Mouse (Mus musculus): ENCODE measurements around the gene Ldha. TPM values are rescaled to one million over a fixed set of nuclear protein-coding genes. Genes with fewer than 3 reads are reported as not detected.
A peak's percentile ranks its signal among the peaks of the same experiment; 100 is the strongest.

The Ldha gene
- polyA plus RNA-seq, 1 experiment from 2014 or later = 4,161 TPM

DNA sequence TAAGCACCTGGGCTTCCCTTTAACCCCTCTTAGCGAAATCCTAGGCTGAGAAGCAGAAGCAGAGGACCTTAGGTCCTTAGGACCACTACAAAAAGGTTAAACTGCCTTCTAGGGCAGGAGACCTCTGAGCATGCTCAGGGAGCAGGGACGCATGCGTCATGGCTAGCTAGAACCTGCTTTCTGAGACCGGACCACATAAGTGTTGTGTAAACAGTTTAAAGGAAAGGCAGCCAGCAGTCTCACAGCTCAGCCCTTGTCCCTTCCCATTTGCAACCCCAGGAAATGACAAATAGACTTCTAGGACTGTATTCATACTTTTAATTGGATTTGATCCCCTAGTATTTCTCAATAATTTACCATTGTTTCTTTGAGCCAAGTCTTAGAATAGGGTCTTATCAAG, 949 bp upstream of the Ldha start:
- Histone ChIP-seq H3K4me3 (no peak overlapping the region), H3K27me3 (ENCODE audit: insufficient read depth, poor library complexity, severe bottlenecking) (peaks cover 13% of the 10 kb centered on the region; the same call in 1 of the 2 replicates), H3K9me3 (no peaks in the 10 kb centered on the region), H3K36me3 (no peaks in the 10 kb centered on the region), H3K27ac (peak overlapping the region; percentile 85; the same call in 1 of the 2 replicates), H3K4me1 (peaks cover 61% of the 10 kb centered on the region)
- 46% methylated on average over 4 of the region's 4 CpGs for WGBS
- no peak for DNase-seq (ENCODE audit: low spot score)

- whole genome bisulfite sequencing = 34% methylated on average over 5 of the region's 5 CpGs
- DNase-seq (ENCODE audit: low spot score) = no peak
- peaks cover 54% of the 10 kb centered on the region for H3K4me1 ChIP-seq
- H3K27ac ChIP-seq = no peak overlapping the region
- no peak overlapping the region for H3K4me3 ChIP-seq
- peaks cover 13% of the 10 kb centered on the region; the same call in 1 of the 2 replicates for H3K27me3 ChIP-seq (ENCODE audit: insufficient read depth, poor library complexity, severe bottlenecking)
- H3K36me3 ChIP-seq = 0 out of 2 replicates have a peak, but pooled peaks cover 2% of the 10 kb centered on the region
- no peaks in the 10 kb centered on the region for H3K9me3 ChIP-seq
Observed at GRCm38 (mm10) chr7:46842278-46842677, 1.0 kb downstream of the Ldha start.

DNA sequence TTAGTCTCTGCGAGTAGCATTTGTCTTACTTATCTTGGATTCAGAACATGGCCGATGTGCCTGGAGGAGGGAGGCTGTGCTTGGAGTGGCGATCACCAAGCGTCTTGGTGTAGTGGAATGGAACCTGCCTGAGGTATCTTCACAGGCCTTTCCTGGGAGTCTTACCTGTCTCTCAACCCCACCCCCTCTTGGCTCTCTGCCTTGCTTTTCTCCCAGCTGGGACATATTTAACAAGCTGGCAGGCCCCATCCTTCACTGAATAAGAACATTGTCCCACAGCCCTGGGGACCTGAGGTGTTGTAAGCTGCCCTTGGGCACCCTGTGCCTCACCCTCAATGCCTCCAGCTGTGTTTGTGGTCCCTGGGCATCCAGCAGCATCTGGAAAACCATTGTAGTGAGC, 2.3 kb downstream of the Ldha start:
- no peak overlapping the region for H3K27ac ChIP-seq
- peaks cover 13% of the 10 kb centered on the region; the same call in 1 of the 2 replicates for H3K27me3 ChIP-seq (ENCODE audit: insufficient read depth, poor library complexity, severe bottlenecking)
- no peaks in the 10 kb centered on the region for H3K9me3 ChIP-seq
- H3K4me1 ChIP-seq = peaks cover 48% of the 10 kb centered on the region
- 79% methylated on average over 4 of the region's 4 CpGs for WGBS
- peaks cover 15% of the 10 kb centered on the region for H3K36me3 ChIP-seq
- no peak overlapping the region for H3K4me3 ChIP-seq
- DNase-seq (ENCODE audit: low spot score) = no peak

DNA sequence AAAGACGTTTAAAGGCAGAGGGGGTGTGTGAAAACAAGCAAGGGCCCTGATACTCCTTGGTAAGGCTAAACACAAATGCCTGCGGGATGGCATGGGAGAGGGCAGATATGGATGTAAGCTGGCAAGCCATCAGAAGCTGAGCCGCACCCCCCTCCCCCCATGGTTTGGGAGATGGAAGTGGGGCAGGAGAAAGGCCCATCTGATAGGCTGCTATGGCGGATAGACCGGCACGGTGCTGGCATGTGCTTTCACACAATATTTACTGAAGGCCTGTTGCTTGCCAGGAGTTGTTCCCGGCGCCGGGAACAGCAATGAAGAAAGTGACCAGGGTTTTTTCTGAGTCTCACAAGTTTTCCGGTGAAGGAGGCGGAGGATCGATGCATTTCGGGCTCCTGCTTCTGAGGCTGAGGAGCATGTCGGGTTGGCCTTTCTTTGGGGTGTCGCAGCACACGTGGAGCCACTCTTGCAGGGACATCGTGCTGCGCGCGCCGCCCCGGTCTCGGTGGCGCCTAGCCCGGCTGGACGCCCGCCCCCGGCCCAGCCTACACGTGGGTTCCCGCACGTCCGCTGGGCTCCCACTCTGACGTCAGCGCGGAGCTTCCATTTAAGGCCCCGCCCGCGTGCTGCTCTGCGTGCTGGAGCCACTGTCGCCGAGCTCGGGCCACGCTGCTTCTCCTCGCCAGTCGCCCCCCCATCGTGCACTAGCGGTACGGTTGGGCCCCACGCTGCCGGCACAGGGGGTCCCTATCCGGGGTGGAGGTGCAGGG, 4.1 kb downstream of the Ldha start:
- peak; percentile 96 for DNase-seq (ENCODE audit: low spot score)
- peaks cover 32% of the 10 kb centered on the region for H3K4me1 ChIP-seq
- under 1% methylated on average over 51 of the region's 51 CpGs for WGBS
- peaks cover 13% of the 10 kb centered on the region; the same call in 1 of the 2 replicates for H3K27me3 ChIP-seq (ENCODE audit: insufficient read depth, poor library complexity, severe bottlenecking)
- H3K27ac ChIP-seq = peak overlapping the region; percentile 98
- peaks cover 32% of the 10 kb centered on the region for H3K36me3 ChIP-seq
- H3K4me3 ChIP-seq = peak overlapping the region; percentile 84
- H3K9me3 ChIP-seq = no peaks in the 10 kb centered on the region

- 0% methylated on average over 36 of the region's 36 CpGs for WGBS
- H3K4me3 ChIP-seq = peak overlapping the region; percentile 84
- H3K27me3 ChIP-seq (ENCODE audit: insufficient read depth, poor library complexity, severe bottlenecking) = peaks cover 13% of the 10 kb centered on the region; the same call in 1 of the 2 replicates
- H3K36me3 ChIP-seq = peaks cover 38% of the 10 kb centered on the region
- no peaks in the 10 kb centered on the region for H3K9me3 ChIP-seq
- peaks cover 27% of the 10 kb centered on the region for H3K4me1 ChIP-seq
- DNase-seq (ENCODE audit: low spot score) = no peak
- H3K27ac ChIP-seq = peak overlapping the region; percentile 98
Observed at GRCm38 (mm10) chr7:46845978-46846485, 4.8 kb downstream of the Ldha start.

- peak; percentile 93 for DNase-seq (ENCODE audit: low spot score)
- Histone ChIP-seq H3K27me3 (ENCODE audit: insufficient read depth, poor library complexity, severe bottlenecking) (peaks cover 13% of the 10 kb centered on the region; the same call in 1 of the 2 replicates), H3K27ac (peak overlapping the region; percentile 98), H3K36me3 (peaks cover 44% of the 10 kb centered on the region), H3K4me3 (peak overlapping the region; percentile 84), H3K4me1 (peaks cover 20% of the 10 kb centered on the region), H3K9me3 (no peaks in the 10 kb centered on the region)
- WGBS = 0% methylated on average over 28 of the region's 28 CpGs
Observed at GRCm38 (mm10) chr7:46846486-46847244, 5.4 kb downstream of the Ldha start.

- 77% methylated on average over 5 of the region's 5 CpGs for WGBS
- no peaks in the 10 kb centered on the region for H3K9me3 ChIP-seq
- peaks cover 71% of the 10 kb centered on the region for H3K36me3 ChIP-seq
- H3K4me3 ChIP-seq = no peak overlapping the region
- H3K27me3 ChIP-seq (ENCODE audit: insufficient read depth, poor library complexity, severe bottlenecking) = no peaks in the 10 kb centered on the region
- H3K27ac ChIP-seq = no peak overlapping the region
- DNase-seq (ENCODE audit: low spot score) = no peak
- peaks cover 14% of the 10 kb centered on the region; the same call in 1 of the 2 replicates for H3K4me1 ChIP-seq
Observed at GRCm38 (mm10) chr7:46849287-46849686, 8.0 kb downstream of the Ldha start.

DNA sequence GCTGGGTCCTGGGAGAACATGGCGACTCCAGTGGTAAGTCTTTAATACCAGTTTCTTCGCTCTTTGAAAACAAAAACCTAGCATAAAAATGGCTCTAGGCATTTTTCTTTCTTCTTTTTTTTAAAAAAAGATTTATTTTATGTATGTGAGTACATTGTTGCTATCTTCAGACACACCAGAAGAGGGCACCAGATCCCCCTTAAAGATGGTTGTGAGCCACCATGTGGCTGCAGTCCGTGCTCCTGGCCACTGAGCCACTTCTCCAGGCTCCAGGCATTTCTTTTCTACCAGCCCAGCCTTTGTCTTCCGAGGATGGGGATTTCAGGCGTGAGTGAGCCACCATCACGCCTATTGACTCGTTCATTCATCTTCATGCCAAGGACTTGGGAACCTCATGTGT, 9.8 kb downstream of the Ldha start:
- Histone ChIP-seq H3K27me3 (ENCODE audit: insufficient read depth, poor library complexity, severe bottlenecking) (no peaks in the 10 kb centered on the region), H3K9me3 (no peaks in the 10 kb centered on the region), H3K36me3 (peaks cover 88% of the 10 kb centered on the region), H3K4me1 (0 out of 2 replicates have a peak, but pooled peaks cover 5% of the 10 kb centered on the region), H3K27ac (no peak overlapping the region), H3K4me3 (no peak overlapping the region)
- DNase-seq (ENCODE audit: low spot score) = no peak
- 86% methylated on average over 7 of the region's 7 CpGs for WGBS

GRCm38 (mm10) chr7:46852666-46853065, 11.4 kb downstream of the Ldha start:
- Histone ChIP-seq H3K9me3 (no peaks in the 10 kb centered on the region), H3K4me1 (0 out of 2 replicates have a peak, but pooled peaks cover 4% of the 10 kb centered on the region), H3K36me3 (peaks cover 88% of the 10 kb centered on the region), H3K27ac (no peak overlapping the region), H3K4me3 (no peak overlapping the region), H3K27me3 (ENCODE audit: insufficient read depth, poor library complexity, severe bottlenecking) (no peaks in the 10 kb centered on the region)
- 94% methylated on average over 1 of the region's 1 CpGs for WGBS
- DNase-seq (ENCODE audit: low spot score) = no peak

- WGBS = 86% methylated on average over 9 of the region's 9 CpGs
- DNase-seq (ENCODE audit: low spot score) = no peak
- Histone ChIP-seq H3K27ac (no peak overlapping the region), H3K9me3 (no peaks in the 10 kb centered on the region), H3K27me3 (ENCODE audit: insufficient read depth, poor library complexity, severe bottlenecking) (no peaks in the 10 kb centered on the region), H3K4me1 (0 out of 2 replicates have a peak, but pooled peaks cover 2% of the 10 kb centered on the region), H3K4me3 (no peak overlapping the region), H3K36me3 (peaks cover 81% of the 10 kb centered on the region)
Observed at GRCm38 (mm10) chr7:46853365-46853764, 12.1 kb downstream of the Ldha start.

- Histone ChIP-seq H3K9me3 (no peaks in the 10 kb centered on the region), H3K27me3 (ENCODE audit: insufficient read depth, poor library complexity, severe bottlenecking) (no peaks in the 10 kb centered on the region), H3K4me1 (no peaks in the 10 kb centered on the region), H3K36me3 (peaks cover 56% of the 10 kb centered on the region), H3K27ac (no peak overlapping the region), H3K4me3 (no peak overlapping the region)
- DNase-seq (ENCODE audit: low spot score) = no peak
- 70% methylated on average over 7 of the region's 7 CpGs for WGBS
Observed at GRCm38 (mm10) chr7:46855866-46856560, 14.7 kb downstream of the Ldha start.

DNA sequence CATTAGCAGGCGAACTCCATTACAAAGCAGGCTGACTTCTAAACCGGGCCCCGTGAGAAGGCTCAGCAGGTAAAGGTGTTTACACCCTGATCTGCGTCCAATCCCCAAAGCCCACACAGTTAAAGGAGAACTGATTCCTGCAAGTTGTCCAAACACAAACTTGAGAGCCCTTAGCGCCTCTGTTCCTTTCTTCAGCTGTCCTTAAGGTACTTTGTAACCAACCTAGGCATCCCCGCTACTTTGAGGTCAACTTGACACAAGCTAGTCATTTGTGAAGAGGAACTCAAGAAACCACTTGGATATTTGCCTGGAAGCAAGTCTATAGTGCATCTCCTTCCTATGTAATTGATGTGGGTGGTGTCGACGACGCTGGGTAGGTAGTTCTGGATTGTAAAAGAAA, 16.2 kb downstream of the Ldha start:
- Histone ChIP-seq H3K36me3 (peaks cover 42% of the 10 kb centered on the region), H3K27ac (no peak overlapping the region), H3K9me3 (no peaks in the 10 kb centered on the region), H3K27me3 (ENCODE audit: insufficient read depth, poor library complexity, severe bottlenecking) (no peaks in the 10 kb centered on the region), H3K4me3 (no peak overlapping the region), H3K4me1 (no peaks in the 10 kb centered on the region)
- 72% methylated on average over 9 of the region's 9 CpGs for WGBS
- no peak for DNase-seq (ENCODE audit: low spot score)

All from heart, embryonic 10.5 days (tissue).